Mouse (Mus musculus) limb, embryonic 14.5 days (tissue): ENCODE results near the gene Lrrn4cl. TPM values are rescaled to one million over a fixed set of nuclear protein-coding genes. Genes with fewer than 3 reads are reported as not detected.

ENCODE experiments used
- ATAC-seq: fragments of 200-750 bp; cut with Nextera tagmentation; 2 replicates; pipeline ENCODE4 v1.8.0; 2017; ENCODE audit warnings: low read depth, moderate number of reproducible peaks, moderate TSS enrichment; ENCODE audit not compliant: low FRiP score
- DNase-seq: peaks from one replicate; pipeline ENCODE4 v3.0.0-alpha.2; 2015; ENCODE audit warnings: low spot score
- H3K27ac ChIP-seq: fragments of 300-500 bp; sonication (generic); replicated peaks from 2 replicates; pipeline ENCODE4 v1.5.1; 2014; ENCODE audit warnings: low read depth, mild to moderate bottlenecking, low read length, moderate library complexity, mixed read lengths
- H3K27me3 ChIP-seq: fragments of 300-500 bp; sonication (generic); 2 replicates; pipeline ENCODE4 v1.6.1; 2014; ENCODE audit warnings: low read length, mixed read lengths; ENCODE audit not compliant: control insufficient read depth, insufficient read depth
- H3K36me3 ChIP-seq: fragments of 300-500 bp; sonication (generic); 2 replicates; pipeline ENCODE4 v1.6.1; 2014; ENCODE audit warnings: mild to moderate bottlenecking, low read length, moderate library complexity, mixed read lengths; ENCODE audit not compliant: control insufficient read depth, insufficient read depth
- H3K4me1 ChIP-seq: fragments of 300-500 bp; sonication (generic); 2 replicates; pipeline ENCODE4 v1.6.1; 2014; ENCODE audit warnings: antibody characterized with exemption, low read length, mixed read lengths; ENCODE audit not compliant: control insufficient read depth, insufficient read depth
- H3K4me2 ChIP-seq: fragments of 300-500 bp; sonication (generic); replicated peaks from 2 replicates; pipeline ENCODE4 v1.6.1; 2014; ENCODE audit warnings: low read depth, mild to moderate bottlenecking, low read length, moderate library complexity; ENCODE audit not compliant: severe bottlenecking
- H3K4me3 ChIP-seq: fragments of 300-500 bp; sonication (generic); replicated peaks from 2 replicates; pipeline ENCODE4 v1.5.1; 2014; ENCODE audit warnings: low read length
- H3K9ac ChIP-seq: fragments of 300-500 bp; sonication (generic); 2 replicates; pipeline ENCODE4 v1.6.1; 2014; ENCODE audit warnings: mild to moderate bottlenecking, low read depth, low read length, moderate library complexity; ENCODE audit not compliant: severe bottlenecking
- H3K9me3 ChIP-seq: fragments of 300-500 bp; sonication (generic); 2 replicates; pipeline ENCODE4 v1.6.1; 2016; ENCODE audit warnings: low read length; ENCODE audit not compliant: control insufficient read depth
- POLR2A ChIP-seq: fragments of 200-500 bp; IDR thresholded peaks from 2 replicates; pipeline ENCODE4 v1.8.0; 2012; ENCODE audit warnings: inconsistent platforms, mild to moderate bottlenecking, moderate library complexity, borderline replicate concordance; ENCODE audit not compliant: insufficient read depth, insufficient read length; ENCODE audit errors: extremely low read depth
- WGBS: fragments of 180-500 bp; shearing (Covaris S2); extraction: QIAGEN DNeasy Blood & Tissue Kit; methylation state at CpG from one replicate; pipeline ENCODE4 v1.1.7; 2014; 5-methylcytosine and 5-hydroxymethylcytosine counted together
- polyA plus RNA-seq, 2 experiments: library from polyadenylated mRNA; depleted of rRNA in 1 of 2; stranded (reverse) in 1 of 2; unstranded in 1 of 2; fragments of >200 nt; fragmentation: Nextera tagmentation in 1 of 2; extraction: Ambion mirVana in 1 of 2; gene quantifications; 2 replicates each; pipeline versions ENCODE4 v1.2.1 to v1.2.3; 2012 to 2014

Gene Lrrn4cl
- polyA plus RNA-seq, 2 experiments = 1.6 to 2.1 TPM

DNA sequence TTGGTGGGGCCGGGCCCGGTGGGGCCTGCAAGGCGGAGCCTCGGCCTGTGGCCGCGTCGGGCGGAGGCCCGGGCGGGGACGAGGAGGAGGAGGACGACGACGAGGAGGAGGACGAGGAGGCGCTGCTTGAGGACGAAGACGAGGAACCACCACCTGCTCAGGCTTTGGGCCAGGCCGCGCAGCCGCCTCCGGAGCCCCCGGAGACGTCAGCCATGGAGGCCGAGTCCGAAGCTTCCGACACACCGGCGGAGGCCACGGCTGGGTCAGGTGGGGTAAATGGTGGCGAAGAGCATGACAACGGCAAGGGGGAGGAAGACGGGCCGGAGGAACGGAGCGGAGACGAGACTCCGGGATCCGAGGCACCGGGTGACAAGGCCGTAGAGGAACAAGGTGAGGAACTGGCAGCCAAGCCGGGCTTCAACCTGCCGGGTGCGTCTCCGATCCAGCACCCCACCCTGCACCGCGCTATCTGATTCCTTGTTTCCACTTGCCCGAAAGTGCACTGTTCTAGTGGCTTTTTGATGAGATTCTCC, 30.1 kb upstream of the Lrrn4cl start:
- peak overlapping the region; percentile 87 for H3K4me2 ChIP-seq
- no peaks in the 10 kb centered on the region for H3K9me3 ChIP-seq
- DNase-seq = no peak
- ATAC-seq = no peak; the same call in 1 of the 2 replicates
- H3K36me3 ChIP-seq = peaks cover 42% of the 10 kb centered on the region
- peaks cover 38% of the 10 kb centered on the region for H3K4me1 ChIP-seq
- peak overlapping the region; percentile 96 for H3K27ac ChIP-seq
- under 1% methylated on average over 47 of the region's 48 CpGs for WGBS
- no peak for TF ChIP-seq POLR2A
- H3K4me3 ChIP-seq = peak overlapping the region; percentile 100
- H3K9ac ChIP-seq = peak overlapping the region; percentile 94
- H3K27me3 ChIP-seq = no peaks in the 10 kb centered on the region

DNA sequence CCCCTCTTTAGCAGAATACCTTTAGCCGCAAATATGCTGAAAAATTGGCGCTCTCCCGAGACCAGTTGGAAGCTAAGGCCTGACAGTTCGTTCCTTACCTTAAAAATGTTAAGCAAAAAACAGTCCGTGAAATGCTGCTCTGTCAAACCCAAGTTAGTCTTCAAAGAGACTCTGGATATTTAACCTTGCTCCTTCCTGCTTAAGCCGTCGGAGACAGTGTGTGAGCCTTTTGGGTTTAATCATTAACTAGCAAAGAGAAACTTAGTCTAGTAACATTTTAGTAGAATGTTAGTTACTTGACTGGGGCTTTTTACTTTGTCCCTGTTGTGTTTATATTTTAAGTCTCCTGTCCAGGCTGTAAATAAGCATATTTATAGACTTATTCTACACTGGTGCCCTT, 29.4 kb upstream of the Lrrn4cl start:
- Histone ChIP-seq H3K9me3 (no peaks in the 10 kb centered on the region), H3K4me2 (peak overlapping the region; percentile 87), H3K27me3 (no peaks in the 10 kb centered on the region), H3K9ac (peak overlapping the region; percentile 94), H3K36me3 (peaks cover 43% of the 10 kb centered on the region), H3K27ac (no peak overlapping the region), H3K4me1 (peaks cover 35% of the 10 kb centered on the region), H3K4me3 (peak overlapping the region; percentile 100)
- WGBS = 2% methylated on average over 7 of the region's 7 CpGs
- TF ChIP-seq POLR2A = no peak
- no peak for ATAC-seq
- no peak for DNase-seq

DNA sequence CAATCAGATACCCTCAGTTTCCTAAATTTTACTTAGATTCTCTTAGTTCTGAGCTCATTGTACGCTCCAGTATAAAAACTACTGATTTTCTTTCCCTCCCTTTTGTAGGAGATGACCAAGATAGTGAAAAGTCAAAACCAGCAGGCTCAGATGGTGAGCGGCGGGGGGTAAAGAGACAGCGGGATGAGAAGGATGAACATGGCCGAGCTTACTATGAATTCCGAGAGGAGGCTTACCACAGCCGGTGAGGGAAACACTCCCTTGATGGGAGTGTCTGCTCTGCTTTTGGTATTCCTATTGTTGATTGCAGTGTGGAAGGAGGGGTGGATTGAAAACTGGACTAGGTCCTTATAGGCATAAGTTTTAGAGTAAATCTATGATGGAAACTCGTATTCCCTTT, 27.9 kb upstream of the Lrrn4cl start:
- Histone ChIP-seq H3K27ac (no peak overlapping the region), H3K4me2 (peak overlapping the region; percentile 87), H3K36me3 (peaks cover 50% of the 10 kb centered on the region), H3K9me3 (no peaks in the 10 kb centered on the region), H3K27me3 (no peaks in the 10 kb centered on the region), H3K4me1 (peaks cover 21% of the 10 kb centered on the region), H3K9ac (0 out of 2 replicates have a peak overlapping the region, but pooled peaks have one; percentile 94), H3K4me3 (peak overlapping the region; percentile 100; the same call in 1 of the 2 replicates)
- no peak for TF ChIP-seq POLR2A
- no peak for ATAC-seq
- no peak for DNase-seq
- 85% methylated on average over 8 of the region's 8 CpGs for WGBS

DNA sequence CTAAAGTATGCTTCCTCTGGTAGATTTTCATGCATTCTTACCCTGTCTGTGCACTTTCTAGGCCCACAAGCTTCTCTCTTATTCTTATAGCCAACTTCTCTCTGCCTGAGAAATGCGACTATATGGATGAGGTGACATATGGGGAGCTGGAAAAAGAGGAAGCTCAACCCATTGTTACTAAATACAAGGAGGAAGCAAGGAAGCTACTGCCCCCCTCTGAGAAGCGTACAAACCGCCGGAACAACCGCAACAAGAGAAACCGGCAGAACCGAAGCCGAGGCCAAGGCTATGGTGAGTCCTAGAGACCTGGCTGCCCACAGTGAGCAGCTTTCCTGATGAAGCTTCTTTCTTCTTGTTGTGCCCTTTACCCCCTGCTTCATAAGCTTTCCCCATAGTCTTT, 20.9 kb upstream of the Lrrn4cl start, which contains the start of gene AC129217.1:
Gene AC129217.1, plus strand, starts transcription at position 114 of the 400 bp plus-strand sequence.
- ATAC-seq (no peak), DNase-seq (no peak)
- TF ChIP-seq POLR2A = no peak
- no peak within 1 kb of the TSS for H3K9ac ChIP-seq
- H3K27ac ChIP-seq = no peak within 1 kb of the TSS
- H3K4me1 ChIP-seq = no peaks in the 10 kb centered on the region
- H3K4me3 ChIP-seq = no peak within 1 kb of the TSS
- H3K27me3 ChIP-seq = no peaks in the 10 kb centered on the region
- no peaks in the 10 kb centered on the region for H3K9me3 ChIP-seq
- no peak within 1 kb of the TSS for H3K4me2 ChIP-seq
- peaks cover 99% of the 10 kb centered on the region for H3K36me3 ChIP-seq
- WGBS = 88% methylated on average over 8 of the region's 8 CpGs

DNA sequence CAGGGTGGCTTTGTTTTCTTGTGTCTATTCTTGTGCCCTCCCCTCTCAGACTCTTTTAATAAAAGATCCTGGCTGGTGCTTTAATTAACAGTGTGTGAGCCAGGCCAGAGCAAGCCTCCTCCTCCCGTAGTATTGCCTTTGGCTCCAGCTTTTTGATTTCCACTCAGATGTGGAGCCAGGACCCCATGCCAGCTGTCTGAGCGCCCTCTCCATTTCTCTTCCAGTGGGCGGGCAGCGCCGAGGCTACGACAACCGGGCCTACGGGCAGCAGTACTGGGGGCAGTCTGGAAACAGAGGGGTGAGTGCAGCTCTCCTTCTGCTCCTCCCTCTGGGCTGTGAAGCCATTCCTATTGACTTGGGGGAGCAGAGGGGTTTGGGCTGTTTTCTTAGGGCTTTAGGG, 19.9 kb upstream of the Lrrn4cl start:
- peaks cover 100% of the 10 kb centered on the region for H3K36me3 ChIP-seq
- H3K4me1 ChIP-seq = no peaks in the 10 kb centered on the region
- 94% methylated on average over 8 of the region's 8 CpGs for WGBS
- no peak overlapping the region for H3K27ac ChIP-seq
- no peak overlapping the region for H3K4me2 ChIP-seq
- DNase-seq = no peak
- ATAC-seq = no peak
- no peak overlapping the region for H3K9ac ChIP-seq
- no peak for TF ChIP-seq POLR2A
- H3K4me3 ChIP-seq = no peak overlapping the region
- H3K27me3 ChIP-seq = no peaks in the 10 kb centered on the region
- H3K9me3 ChIP-seq = no peaks in the 10 kb centered on the region

DNA sequence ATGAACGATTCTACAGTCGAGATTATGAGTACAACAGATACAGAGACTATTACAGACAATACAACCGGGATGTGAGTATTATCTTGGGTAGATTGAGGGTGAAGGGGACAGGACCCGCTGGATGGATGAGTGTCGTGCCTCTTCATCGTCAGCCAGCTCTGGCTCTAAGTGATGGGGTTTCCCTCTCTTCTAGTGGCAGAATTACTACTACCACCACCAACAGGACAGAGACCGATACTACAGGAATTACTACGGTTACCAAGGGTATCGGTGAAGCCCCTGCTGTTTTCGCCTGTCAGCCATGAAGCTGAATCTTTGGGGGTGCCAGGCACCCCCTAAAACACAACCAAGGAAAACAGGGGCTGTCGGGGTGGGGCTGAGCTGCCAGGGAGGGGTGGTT, 19.3 kb upstream of the Lrrn4cl start:
- ATAC-seq (no peak), DNase-seq (no peak)
- Histone ChIP-seq H3K9ac (no peak overlapping the region), H3K4me3 (no peak overlapping the region), H3K4me1 (no peaks in the 10 kb centered on the region), H3K9me3 (no peaks in the 10 kb centered on the region), H3K27me3 (no peaks in the 10 kb centered on the region), H3K36me3 (peaks cover 94% of the 10 kb centered on the region), H3K27ac (no peak overlapping the region), H3K4me2 (no peak overlapping the region)
- 88% methylated on average over 11 of the region's 11 CpGs for WGBS
- no peak for TF ChIP-seq POLR2A
